Mouse (Mus musculus) frontal cortex, adult 2 months (tissue): ENCODE measurements around the gene Nt5dc3. TPM values are rescaled to one million over a fixed set of nuclear protein-coding genes. Genes with fewer than 3 reads are reported as not detected.

ENCODE experiments used
- DNase-seq, 2 experiments: peaks; one replicate each; pipeline ENCODE4 v3.0.0; 2022; ENCODE audit warnings: low spot score in 1 of 2; ENCODE audit errors: extremely low spot score in 1 of 2
- polyA plus RNA-seq: library from polyadenylated mRNA; depleted of rRNA; stranded (reverse); fragments of >200 nt; gene quantifications from 2 replicates; pipeline ENCODE4 v1.2.3, GENCODE M21; 2012

The Nt5dc3 gene
- polyA plus RNA-seq, 1 experiment: 34.7 TPM

DNA sequence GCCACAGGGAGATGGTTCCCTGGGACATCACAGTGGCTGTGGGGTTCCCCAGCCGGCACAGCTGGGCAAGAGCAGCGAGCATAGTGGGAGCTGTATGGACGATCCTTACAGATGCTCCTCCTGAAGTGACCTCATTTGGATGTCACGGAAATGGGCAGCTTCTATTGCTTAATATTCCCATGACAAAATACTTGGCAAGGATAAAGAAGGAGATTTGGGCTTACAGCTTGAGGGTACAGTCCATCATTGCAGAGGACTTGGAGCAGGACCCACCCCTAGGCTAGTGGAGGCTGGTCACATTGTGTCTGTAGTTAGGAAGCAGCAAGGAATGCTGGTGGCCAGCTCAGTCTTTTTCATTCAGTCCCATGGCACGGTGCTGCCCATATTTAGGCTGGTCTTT is 31.8 kb downstream of the Nt5dc3 start:
- no peak for DNase-seq

- DNase-seq: no peak
These were observed 35.7 kb downstream of the Nt5dc3 start for GRCm38 (mm10) chr10:86814292-86815131.

- DNase-seq: no peak
These were observed 36.3 kb downstream of the Nt5dc3 start for GRCm38 (mm10) chr10:86815133-86815532.

DNA sequence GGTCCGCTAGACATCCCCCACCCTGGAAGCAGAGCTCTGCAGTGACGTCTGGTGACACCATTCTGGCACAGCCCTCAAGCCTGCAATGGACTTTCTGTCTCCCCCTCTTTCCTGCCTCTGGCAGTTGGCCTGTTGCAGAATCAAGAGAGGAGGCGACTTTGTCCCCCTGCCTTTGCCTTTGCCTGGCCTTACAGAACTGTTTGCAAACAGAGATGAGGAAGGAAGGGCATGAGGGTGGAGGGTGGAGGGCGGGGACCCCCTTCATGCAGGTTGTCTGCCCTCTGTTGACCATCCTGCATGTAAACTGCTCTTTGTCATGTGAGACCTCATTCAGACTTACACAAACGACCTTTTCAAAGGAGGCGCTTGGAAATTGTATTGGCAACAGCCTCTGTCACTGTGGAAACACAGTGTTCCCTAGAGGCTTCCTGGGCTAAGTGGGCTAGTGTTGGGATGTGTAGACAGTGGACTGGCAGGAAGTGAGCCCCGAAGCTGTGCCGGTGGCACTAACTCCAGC is 40.9 kb downstream of the Nt5dc3 start:
- DNase-seq: peak in 1 of 2 experiments; percentile 33

DNA sequence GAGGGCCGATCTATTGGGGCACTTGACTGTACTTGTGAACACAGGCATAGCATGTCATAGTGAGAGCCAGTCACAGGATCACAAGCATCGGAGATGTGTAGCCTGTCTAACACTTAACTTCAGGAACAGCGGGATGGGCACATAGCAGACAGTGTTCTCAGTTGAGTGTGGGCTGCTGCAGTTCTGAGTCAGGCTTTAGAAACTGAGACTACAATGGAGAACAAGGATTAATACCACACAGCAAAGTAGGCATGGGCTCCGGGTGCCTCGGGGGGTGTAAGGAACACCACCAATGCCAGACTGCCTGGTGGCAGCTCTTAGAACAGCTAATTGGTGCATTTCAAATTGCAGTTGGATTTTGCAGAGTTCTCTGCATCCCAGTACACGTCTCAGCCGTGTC is 42.2 kb downstream of the Nt5dc3 start:
- DNase-seq: peak in 1 of 2 experiments; percentile 17

DNA sequence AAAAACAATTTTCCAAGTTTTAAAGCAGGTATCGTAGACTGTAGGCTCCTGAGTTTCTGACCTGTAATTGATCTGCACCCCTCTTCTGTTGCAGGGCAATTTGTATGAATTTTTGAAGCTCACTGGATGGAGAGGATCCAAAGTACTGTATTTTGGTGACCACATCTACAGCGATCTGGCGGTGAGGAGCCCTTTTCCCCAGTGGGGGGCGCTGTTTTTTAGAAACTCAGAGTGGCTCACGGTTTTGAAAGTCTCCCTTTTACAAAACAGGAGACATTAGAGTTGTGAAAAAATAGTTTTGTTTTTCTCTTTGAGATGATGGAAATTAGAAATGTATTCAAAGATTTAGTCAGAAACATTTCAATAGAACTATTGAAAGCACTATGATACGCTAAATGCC is 45.3 kb downstream of the Nt5dc3 start:
- no peak for DNase-seq

GRCm38 (mm10) chr10:86824871-86825270 is 46.1 kb downstream of the Nt5dc3 start:
- DNase-seq: no peak

GRCm38 (mm10) chr10:86825871-86826522 is 47.2 kb downstream of the Nt5dc3 start:
- DNase-seq: no peak

- no peak for DNase-seq
These were observed 48.1 kb downstream of the Nt5dc3 start for GRCm38 (mm10) chr10:86826929-86827328.

DNA sequence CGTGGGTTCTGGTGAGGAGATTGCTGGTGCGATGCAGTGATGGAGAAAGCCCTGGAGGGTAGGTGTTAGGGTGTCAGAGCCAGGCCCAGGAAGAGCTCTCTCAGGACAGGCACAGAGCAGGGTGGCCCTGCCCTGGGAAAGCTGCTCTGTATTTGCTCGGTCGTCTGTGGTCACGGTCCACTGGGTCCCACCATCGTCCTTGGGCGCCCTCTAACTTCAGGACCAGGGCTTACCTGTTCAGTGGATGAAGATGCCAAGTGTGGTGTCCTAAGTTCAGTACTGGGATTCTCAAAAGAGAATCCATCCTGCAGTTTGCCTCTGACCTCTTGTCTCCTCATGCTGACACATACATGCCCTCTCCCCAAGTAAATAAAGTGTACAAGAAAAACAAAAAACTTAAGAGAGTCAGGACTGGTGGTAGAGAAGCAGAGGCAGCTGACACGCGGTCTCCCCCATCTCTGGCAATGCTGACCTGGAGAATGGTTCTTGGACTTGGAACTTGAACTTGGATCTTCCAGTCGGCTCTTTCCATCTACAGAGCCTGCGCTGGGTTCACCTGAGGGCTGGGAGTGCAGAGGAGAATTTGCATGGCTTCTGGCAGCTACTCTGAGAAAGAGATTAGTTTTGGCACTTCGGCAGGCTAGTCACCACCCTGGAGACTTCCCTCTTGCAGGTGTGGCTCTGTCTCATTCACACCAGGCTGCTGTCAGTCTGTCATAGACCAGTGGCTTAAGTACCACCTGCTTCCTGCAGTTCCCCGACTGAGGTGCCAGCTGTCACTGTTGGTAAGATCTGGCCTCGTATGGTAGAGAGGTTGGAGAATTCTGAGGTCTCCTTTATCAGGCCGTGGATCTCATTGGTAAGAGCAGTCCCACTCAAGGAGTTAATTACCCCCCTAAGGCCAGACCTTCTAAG is 49.7 kb downstream of the Nt5dc3 start:
- DNase-seq: no peak

DNA sequence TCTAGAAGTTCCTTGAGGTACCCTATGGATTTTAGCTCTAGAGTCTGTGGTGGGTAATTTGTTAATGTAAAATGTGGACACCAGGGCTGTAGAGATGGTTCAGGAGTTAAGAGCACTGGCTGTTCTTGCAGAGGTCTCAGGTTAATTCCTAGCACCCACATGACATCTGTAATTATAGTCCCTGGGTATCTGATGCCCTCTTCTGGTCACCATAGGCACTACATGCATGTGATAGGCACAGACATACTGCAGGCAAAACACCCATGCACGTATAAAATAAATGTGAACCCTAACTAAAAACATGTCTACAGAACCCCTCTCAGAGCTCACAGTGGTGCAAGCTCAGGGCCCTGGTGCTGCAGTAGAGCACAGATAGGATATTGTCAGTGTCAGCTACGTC is 50.7 kb downstream of the Nt5dc3 start:
- no peak for DNase-seq

DNA sequence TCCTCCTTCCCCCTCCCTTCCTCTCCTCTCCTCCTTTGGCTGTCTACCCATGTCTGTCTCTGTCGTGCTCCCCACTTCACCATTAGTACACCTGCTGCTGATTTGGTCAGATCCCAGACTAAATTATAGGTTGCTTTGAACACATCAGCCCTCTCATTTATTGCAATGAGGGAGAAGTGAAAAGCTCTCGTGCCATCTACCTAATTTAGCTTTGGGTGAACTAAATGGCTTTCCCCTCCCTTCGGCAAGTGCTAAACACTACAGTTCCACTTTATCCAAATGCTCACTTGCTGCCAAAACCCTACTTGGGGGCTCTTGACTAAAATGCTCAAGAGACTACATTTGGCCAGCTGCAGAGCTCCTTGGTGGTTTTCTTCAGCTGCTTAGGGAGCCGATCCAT is 58.0 kb downstream of the Nt5dc3 start:
- no peak for DNase-seq

- no peak for DNase-seq
These were observed 60.0 kb downstream of the Nt5dc3 start for GRCm38 (mm10) chr10:86838827-86839226.

- DNase-seq: no peak
These were observed 63.9 kb downstream of the Nt5dc3 start for GRCm38 (mm10) chr10:86842659-86843058.

- no peak for DNase-seq
These were observed 68.2 kb downstream of the Nt5dc3 start for GRCm38 (mm10) chr10:86846926-86847467.

- DNase-seq: no peak
These were observed 70.3 kb downstream of the Nt5dc3 start for GRCm38 (mm10) chr10:86849087-86849486.

DNA sequence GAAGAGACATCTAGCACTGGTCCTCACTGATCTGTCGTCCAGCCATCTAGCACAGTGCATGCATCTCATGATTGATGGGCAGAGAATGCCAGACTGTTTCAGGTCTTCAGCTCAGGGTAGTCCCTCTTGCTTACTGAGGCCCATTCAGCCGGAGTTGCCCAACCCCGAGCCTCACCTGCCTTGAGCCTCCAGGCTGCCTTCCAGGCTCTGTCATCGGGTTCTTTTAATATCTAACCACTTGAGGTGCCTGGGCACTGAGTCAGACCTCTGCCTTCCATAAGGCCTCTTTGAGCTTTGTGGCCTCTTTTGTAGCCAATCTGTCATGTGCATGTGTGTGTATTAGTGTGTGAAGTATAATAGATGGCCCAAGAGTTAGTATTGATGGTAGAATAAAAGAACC is 70.7 kb downstream of the Nt5dc3 start:
- no peak for DNase-seq

DNA sequence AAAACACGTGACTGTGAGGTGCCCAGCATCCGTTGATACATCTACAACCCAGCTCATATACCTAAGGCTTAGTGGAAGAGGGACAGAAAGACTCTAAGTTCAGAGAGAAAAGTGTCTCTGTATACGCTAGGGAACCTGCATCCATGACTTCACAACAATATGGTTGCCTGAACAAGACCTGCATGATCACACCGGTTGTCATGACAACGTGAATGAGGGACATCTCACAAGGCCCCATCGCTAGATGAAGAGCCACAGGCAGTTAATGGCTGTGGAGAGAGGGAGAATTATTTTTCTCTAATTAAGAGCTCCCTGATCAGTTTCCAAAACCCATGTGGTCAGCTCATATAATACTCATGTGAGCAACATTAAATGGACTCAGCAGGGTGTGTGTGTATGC is 73.4 kb downstream of the Nt5dc3 start:
- no peak for DNase-seq

GRCm38 (mm10) chr10:86853433-86853832 is 74.6 kb downstream of the Nt5dc3 start:
- DNase-seq: no peak

DNA sequence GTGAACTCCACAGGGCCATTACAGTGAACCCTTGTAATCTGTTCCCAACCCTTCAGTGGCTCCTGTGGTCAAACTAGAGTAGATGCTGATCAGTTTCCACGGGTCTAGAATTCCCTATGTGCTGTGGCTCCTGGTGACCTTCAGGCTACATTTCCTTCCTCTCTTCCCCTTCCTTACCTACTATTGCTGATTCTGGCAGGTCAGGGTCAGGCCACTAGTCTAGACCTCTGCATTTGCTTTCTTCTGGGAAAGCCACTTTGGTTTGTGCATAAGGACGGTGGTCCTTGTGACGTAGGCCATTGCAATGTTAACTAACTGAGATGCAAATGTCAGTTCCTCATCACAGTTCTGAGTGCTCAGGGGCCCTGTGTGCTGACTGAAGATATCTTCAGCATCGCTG is 81.6 kb downstream of the Nt5dc3 start:
- DNase-seq: no peak

GRCm38 (mm10) chr10:86862496-86862895 is 83.7 kb downstream of the Nt5dc3 start:
- no peak for DNase-seq
